Mouse (Mus musculus) midbrain, embryonic 15.5 days (tissue): ENCODE measurements around the gene Commd6. TPM values are rescaled to one million over a fixed set of nuclear protein-coding genes. Genes with fewer than 3 reads are reported as not detected.
"Not testable (repeated sequence)": the region's sequence is repeated elsewhere in the genome, so short reads cannot be mapped to it uniquely, and the experiment has no call there.

ENCODE experiments used
- ATAC-seq: fragments of 200-750 bp; cut with Nextera tagmentation; replicated peaks from 2 replicates; pipeline ENCODE4 v1.8.0; 2017; ENCODE audit warnings: moderate TSS enrichment
- H3K27ac ChIP-seq: fragments of 300-500 bp; sonication (generic); 2 replicates; pipeline ENCODE4 v1.5.1; 2015; ENCODE audit warnings: mild to moderate bottlenecking, inconsistent platforms
- H3K27me3 ChIP-seq: fragments of 300-500 bp; sonication (generic); replicated peaks from 2 replicates; pipeline ENCODE4 v1.6.1; 2015; ENCODE audit warnings: inconsistent platforms
- H3K36me3 ChIP-seq: fragments of 300-500 bp; sonication (generic); replicated peaks from 2 replicates; pipeline ENCODE4 v1.6.1; 2015; ENCODE audit warnings: inconsistent platforms
- H3K4me1 ChIP-seq: fragments of 300-500 bp; sonication (generic); 2 replicates; pipeline ENCODE4 v1.6.1; 2015; ENCODE audit warnings: inconsistent platforms
- H3K4me2 ChIP-seq: fragments of 300-500 bp; sonication (generic); 2 replicates; pipeline ENCODE4 v1.6.1; 2015; ENCODE audit warnings: inconsistent platforms, mild to moderate bottlenecking, moderate library complexity
- H3K4me3 ChIP-seq: fragments of 300-500 bp; sonication (generic); 2 replicates; pipeline ENCODE4 v1.5.1; 2015; ENCODE audit warnings: mild to moderate bottlenecking, inconsistent platforms
- H3K9ac ChIP-seq: fragments of 300-500 bp; sonication (generic); 2 replicates; pipeline ENCODE4 v1.6.1; 2015; ENCODE audit warnings: mild to moderate bottlenecking, inconsistent platforms
- H3K9me3 ChIP-seq: fragments of 300-500 bp; sonication (generic); 2 replicates; pipeline ENCODE4 v1.6.1; 2016; ENCODE audit warnings: inconsistent platforms
- WGBS: fragments of 180-500 bp; shearing (Covaris S2); methylation state at CpG from one replicate; pipeline ENCODE4 v1.1.7; 2015; ENCODE audit warnings: mixed read lengths; 5-methylcytosine and 5-hydroxymethylcytosine counted together
- polyA plus RNA-seq: library from polyadenylated mRNA; unstranded; fragments of >200 nt; fragmentation: Nextera tagmentation; extraction: Ambion mirVana; gene quantifications from 2 replicates; pipeline ENCODE4 v1.2.1, GENCODE M21; 2015

The Commd6 gene
- polyA plus RNA-seq, 1 experiment from 2014 or later, result 82.9 TPM

- no peak overlapping the region for H3K27ac ChIP-seq
- no peak overlapping the region for H3K4me2 ChIP-seq
Observed at GRCm38 (mm10) chr14:101605843-101606242, 34.6 kb downstream of the Commd6 start.

GRCm38 (mm10) chr14:101602851-101603250 is 37.6 kb downstream of the Commd6 start:
- Histone ChIP-seq H3K9me3 (no peaks in the 10 kb centered on the region), H3K27me3 (no peaks in the 10 kb centered on the region), H3K4me1 (peaks cover 10% of the 10 kb centered on the region), H3K27ac (no peak overlapping the region), H3K36me3 (no peaks in the 10 kb centered on the region), H3K9ac (no peak overlapping the region), H3K4me3 (no peak overlapping the region), H3K4me2 (no peak overlapping the region)
- peak; percentile 60 for ATAC-seq
- 35% methylated on average over 3 of the region's 3 CpGs for WGBS

More at GRCm38 (mm10) chr14:101605843-101606242, 34.6 kb downstream of the Commd6 start:
- Histone ChIP-seq H3K4me3 (no peak overlapping the region), H3K9me3 (no peaks in the 10 kb centered on the region), H3K36me3 (no peaks in the 10 kb centered on the region), H3K27me3 (no peaks in the 10 kb centered on the region), H3K4me1 (peaks cover 12% of the 10 kb centered on the region), H3K9ac (no peak overlapping the region)
- 52% methylated on average over 2 of the region's 2 CpGs for WGBS
- ATAC-seq, result no peak

- WGBS, result 90% methylated on average over 13 of the region's 14 CpGs
- no peaks in the 10 kb centered on the region for H3K4me1 ChIP-seq
- 0 out of 2 replicates have a peak, but pooled peaks have one; percentile 39 for ATAC-seq
Observed at GRCm38 (mm10) chr14:101597096-101597715, 43.3 kb downstream of the Commd6 start.

GRCm38 (mm10) chr14:101596691-101597090 is 43.8 kb downstream of the Commd6 start:
- H3K9ac ChIP-seq, result no peak overlapping the region
- no peak overlapping the region for H3K4me2 ChIP-seq
- H3K4me1 ChIP-seq, result no peaks in the 10 kb centered on the region
- no peak for ATAC-seq
- no peaks in the 10 kb centered on the region for H3K36me3 ChIP-seq
- H3K27me3 ChIP-seq, result no peaks in the 10 kb centered on the region
- H3K9me3 ChIP-seq, result no peaks in the 10 kb centered on the region
- H3K27ac ChIP-seq, result no peak overlapping the region
- H3K4me3 ChIP-seq, result no peak overlapping the region
- WGBS, result 94% methylated on average over 9 of the region's 9 CpGs

More at GRCm38 (mm10) chr14:101597096-101597715, 43.3 kb downstream of the Commd6 start:
- no peak overlapping the region for H3K4me3 ChIP-seq
- H3K27me3 ChIP-seq, result no peaks in the 10 kb centered on the region
- H3K4me2 ChIP-seq, result no peak overlapping the region
- no peak overlapping the region for H3K9ac ChIP-seq
- H3K27ac ChIP-seq, result no peak overlapping the region
- H3K36me3 ChIP-seq, result no peaks in the 10 kb centered on the region
- no peaks in the 10 kb centered on the region for H3K9me3 ChIP-seq

GRCm38 (mm10) chr14:101595301-101596080 is 45.0 kb downstream of the Commd6 start:
- 94% methylated on average over 13 of the region's 13 CpGs for WGBS
- Histone ChIP-seq H3K9ac (no peak overlapping the region), H3K27me3 (no peaks in the 10 kb centered on the region), H3K4me2 (no peak overlapping the region), H3K27ac (no peak overlapping the region), H3K9me3 (no peaks in the 10 kb centered on the region), H3K4me3 (no peak overlapping the region), H3K36me3 (no peaks in the 10 kb centered on the region), H3K4me1 (no peaks in the 10 kb centered on the region)
- ATAC-seq, result no peak

GRCm38 (mm10) chr14:101594001-101594400 is 46.5 kb downstream of the Commd6 start:
- H3K4me2 ChIP-seq, result no peak overlapping the region
- H3K4me1 ChIP-seq, result no peaks in the 10 kb centered on the region
- ATAC-seq, result no peak
- no peaks in the 10 kb centered on the region for H3K36me3 ChIP-seq
- no peaks in the 10 kb centered on the region for H3K9me3 ChIP-seq
- H3K27me3 ChIP-seq, result no peaks in the 10 kb centered on the region
- H3K27ac ChIP-seq, result no peak overlapping the region
- no peak overlapping the region for H3K9ac ChIP-seq
- WGBS, result 90% methylated on average over 5 of the region's 5 CpGs
- H3K4me3 ChIP-seq, result no peak overlapping the region

GRCm38 (mm10) chr14:101593340-101593739 is 47.1 kb downstream of the Commd6 start:
- Histone ChIP-seq H3K9ac (no peak overlapping the region), H3K4me1 (no peaks in the 10 kb centered on the region), H3K27me3 (no peaks in the 10 kb centered on the region), H3K27ac (no peak overlapping the region), H3K36me3 (no peaks in the 10 kb centered on the region), H3K4me3 (no peak overlapping the region), H3K9me3 (no peaks in the 10 kb centered on the region), H3K4me2 (no peak overlapping the region)
- 75% methylated on average over 7 of the region's 7 CpGs for WGBS
- ATAC-seq, result no peak

GRCm38 (mm10) chr14:101591101-101591500 is 49.4 kb downstream of the Commd6 start:
- no peak overlapping the region for H3K4me3 ChIP-seq
- H3K4me1 ChIP-seq, result no peaks in the 10 kb centered on the region
- H3K36me3 ChIP-seq, result no peaks in the 10 kb centered on the region
- H3K4me2 ChIP-seq, result no peak overlapping the region
- H3K27ac ChIP-seq, result no peak overlapping the region
- H3K9me3 ChIP-seq, result no peaks in the 10 kb centered on the region
- 19% methylated on average over 5 of the region's 5 CpGs for WGBS
- no peaks in the 10 kb centered on the region for H3K27me3 ChIP-seq
- H3K9ac ChIP-seq, result no peak overlapping the region
- no peak for ATAC-seq

GRCm38 (mm10) chr14:101588209-101588991 is 52.1 kb downstream of the Commd6 start:
- H3K27ac ChIP-seq, H3K27me3 ChIP-seq, H3K4me3 ChIP-seq, H3K4me1 ChIP-seq, H3K36me3 ChIP-seq, H3K4me2 ChIP-seq, H3K9ac ChIP-seq, ATAC-seq, H3K9me3 ChIP-seq: not testable (repeated sequence)
- 64% methylated on average over 3 of the region's 4 CpGs for WGBS

- 71% methylated on average over 5 of the region's 6 CpGs for WGBS
- not testable (repeated sequence) for H3K4me3 ChIP-seq, H3K27me3 ChIP-seq, ATAC-seq, H3K9ac ChIP-seq, H3K4me2 ChIP-seq, H3K4me1 ChIP-seq, H3K36me3 ChIP-seq, H3K27ac ChIP-seq, H3K9me3 ChIP-seq
Observed at GRCm38 (mm10) chr14:101587366-101588040, 53.0 kb downstream of the Commd6 start.

- 69% methylated on average over 7 of the region's 7 CpGs for WGBS
- Histone ChIP-seq H3K9me3 (no peaks in the 10 kb centered on the region), H3K4me2 (no peak overlapping the region), H3K9ac (no peak overlapping the region), H3K4me1 (no peaks in the 10 kb centered on the region), H3K27ac (no peak overlapping the region), H3K4me3 (no peak overlapping the region), H3K36me3 (no peaks in the 10 kb centered on the region), H3K27me3 (no peaks in the 10 kb centered on the region)
- no peak for ATAC-seq
Observed at GRCm38 (mm10) chr14:101586096-101586495, 54.4 kb downstream of the Commd6 start.
